Mouse (Mus musculus) ES-E14 (cell line): Measurements from ENCODE around the gene Inava. TPM values are rescaled to one million over a fixed set of nuclear protein-coding genes. Genes with fewer than 3 reads are reported as not detected.

Experiments used
- DNase-seq: peaks from one replicate; pipeline ENCODE4 v3.0.0-alpha.2; 2013; ENCODE audit warnings: low read depth, low spot score
- H3K27ac ChIP-seq: 2 replicates; pipeline ENCODE4 v1.5.1; 2012; ENCODE audit warnings: low read depth, mild to moderate bottlenecking, low read length, moderate library complexity, mixed read lengths; ENCODE audit not compliant: poor library complexity, insufficient read depth, severe bottlenecking
- H3K36me3 ChIP-seq: 2 replicates; pipeline ENCODE4 v1.6.1; 2012; ENCODE audit warnings: mild to moderate bottlenecking, low read length, moderate library complexity, mixed read lengths; ENCODE audit not compliant: control insufficient read depth, poor library complexity, insufficient read depth, severe bottlenecking
- H3K4me1 ChIP-seq, 2 experiments: fragments of 150-350 bp in 1 of 2; sonication (generic) in 1 of 2; 2 replicates each; pipeline ENCODE4 v1.6.1; 2012; ENCODE audit warnings: low read length in 2 of 2, mild to moderate bottlenecking in 1 of 2, mixed read lengths in 1 of 2; ENCODE audit not compliant: control insufficient read depth in 2 of 2, insufficient read depth in 2 of 2, poor library complexity in 1 of 2
- H3K4me3 ChIP-seq, 2 experiments: fragments of 150-350 bp in 1 of 2; sonication (generic) in 1 of 2; 2 replicates each; pipeline ENCODE4 v1.5.1; 2012; ENCODE audit warnings: low read length in 2 of 2, low read depth in 1 of 2, mild to moderate bottlenecking in 1 of 2, mixed read lengths in 1 of 2; ENCODE audit not compliant: insufficient read depth in 1 of 2, poor library complexity in 1 of 2, severe bottlenecking in 1 of 2
- H3K9ac ChIP-seq: 2 replicates; pipeline ENCODE4 v1.6.1; 2012; ENCODE audit warnings: low read depth, mild to moderate bottlenecking, low read length, mixed read lengths; ENCODE audit not compliant: poor library complexity, insufficient read depth, severe bottlenecking
- H3K9me3 ChIP-seq: fragments of 150-350 bp; sonication (generic); 2 replicates; pipeline ENCODE4 v1.6.1; 2012; ENCODE audit warnings: low read depth, mild to moderate bottlenecking, low read length; ENCODE audit not compliant: control insufficient read depth, insufficient read depth
- CHD2 ChIP-seq: IDR thresholded peaks from 2 replicates; pipeline ENCODE4 v1.6.1; 2014; ENCODE audit warnings: mild to moderate bottlenecking, low read depth, low read length, inconsistent platforms
- HCFC1 ChIP-seq: IDR thresholded peaks from 2 replicates; pipeline ENCODE4 v1.6.1; 2012; ENCODE audit warnings: low read length, inconsistent platforms, borderline replicate concordance; ENCODE audit not compliant: insufficient read depth
- MAFK ChIP-seq: IDR thresholded peaks from 2 replicates; pipeline ENCODE4 v1.6.1; 2014; ENCODE audit warnings: mild to moderate bottlenecking, low read depth, low read length, inconsistent platforms; ENCODE audit not compliant: insufficient read depth
- ZC3H11A ChIP-seq: IDR thresholded peaks from 2 replicates; pipeline ENCODE4 v1.6.1; 2012; ENCODE audit warnings: low read depth, mild to moderate bottlenecking, inconsistent platforms, low read length, borderline replicate concordance
- ZNF384 ChIP-seq: IDR thresholded peaks from 2 replicates; pipeline ENCODE4 v1.6.1; 2012; ENCODE audit warnings: low read depth, low read length, inconsistent platforms
- in situ Hi-C, 2 experiments: fragments of 600-800 bp; cut with MboI; formaldehyde crosslinking; loops; one replicate each; pipeline ENCODE4 v1.15.1; 2025; ENCODE audit warnings: low sequenced_read_pairs in 2 of 2, inconsistent platforms in 1 of 2; ENCODE audit not compliant: unreplicated experiment in 2 of 2
- total RNA-seq: library from RNA; depleted of rRNA; stranded (reverse); fragments of 300-350 nt; gene quantifications from 2 replicates; pipeline ENCODE4 v1.2.3, GENCODE M21; 2012

Inava gene
- total RNA-seq, 1 experiment: 8.5 TPM

DNA sequence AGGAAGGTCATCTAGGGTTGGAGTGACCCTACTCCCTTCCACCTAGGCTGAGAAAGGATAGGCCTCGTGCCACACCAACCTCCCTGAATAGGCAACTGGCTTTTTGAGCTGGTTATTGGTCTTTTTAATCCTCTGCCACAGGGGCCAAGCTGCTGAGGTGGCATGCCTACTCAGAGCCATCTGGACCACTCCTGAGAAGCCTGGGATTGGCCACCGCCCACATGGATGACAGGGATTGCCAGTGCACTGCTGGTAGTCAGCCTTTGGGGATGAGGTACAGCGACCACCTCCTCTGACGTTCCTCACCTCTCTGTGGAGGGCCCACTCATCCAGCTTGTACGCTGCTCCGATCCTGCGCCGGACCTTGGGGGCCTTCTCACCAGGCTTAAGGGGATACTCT, 8.2 kb downstream of the Inava start:
- Histone ChIP-seq H3K27ac (no peak overlapping the region), H3K4me1 (peaks cover 5 to 32% of the 10 kb centered on the region in 2 experiments; a peak in 3 of 4 replicates), H3K9me3 (no peaks in the 10 kb centered on the region), H3K36me3 (peaks cover 41% of the 10 kb centered on the region), H3K4me3 (no peak overlapping the region), H3K9ac (no peak overlapping the region)
- no peak for DNase-seq
- in situ Hi-C loops: no loop called here
- TF ChIP-seq CHD2 (no peak), ZC3H11A (no peak), MAFK (no peak), ZNF384 (no peak), HCFC1 (no peak)

DNA sequence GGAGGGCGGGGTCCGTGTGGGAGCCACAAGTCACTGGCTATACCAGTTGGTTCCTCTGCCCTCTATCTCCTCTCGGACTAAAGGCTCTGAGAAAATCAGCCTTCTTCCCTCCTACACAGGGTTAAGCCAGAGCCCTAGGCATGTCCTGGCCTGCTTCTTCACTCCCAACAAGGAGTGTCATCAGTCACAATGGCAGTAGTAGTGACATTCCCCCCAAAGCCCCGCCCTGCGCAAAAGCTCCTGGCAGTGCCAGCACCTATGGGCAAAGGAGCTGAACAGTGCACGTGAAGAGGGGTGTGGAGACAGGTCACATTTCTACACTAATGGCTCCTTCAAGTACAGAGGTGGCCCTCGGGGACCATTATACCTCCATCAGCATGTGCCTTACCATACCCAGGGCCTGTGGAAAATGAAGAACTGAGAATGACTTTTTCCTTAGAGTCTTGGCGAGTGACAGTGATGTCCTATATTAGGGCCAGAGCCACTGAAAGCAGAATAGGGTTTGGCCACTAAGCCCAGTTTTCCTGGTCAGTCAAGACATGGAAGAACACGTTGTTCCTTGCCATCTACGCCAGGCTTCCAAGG, 10.2 kb downstream of the Inava start:
- Histone ChIP-seq H3K9me3 (no peaks in the 10 kb centered on the region), H3K4me1 (peaks cover 0 to 16% of the 10 kb centered on the region in 2 experiments; a peak in 3 of 4 replicates), H3K4me3 (no peak overlapping the region), H3K9ac (no peak overlapping the region), H3K36me3 (peaks cover 46% of the 10 kb centered on the region), H3K27ac (no peak overlapping the region)
- TF ChIP-seq CHD2 (no peak), HCFC1 (no peak)
- DNase-seq: no peak
- in situ Hi-C loops: no loop called here

DNA sequence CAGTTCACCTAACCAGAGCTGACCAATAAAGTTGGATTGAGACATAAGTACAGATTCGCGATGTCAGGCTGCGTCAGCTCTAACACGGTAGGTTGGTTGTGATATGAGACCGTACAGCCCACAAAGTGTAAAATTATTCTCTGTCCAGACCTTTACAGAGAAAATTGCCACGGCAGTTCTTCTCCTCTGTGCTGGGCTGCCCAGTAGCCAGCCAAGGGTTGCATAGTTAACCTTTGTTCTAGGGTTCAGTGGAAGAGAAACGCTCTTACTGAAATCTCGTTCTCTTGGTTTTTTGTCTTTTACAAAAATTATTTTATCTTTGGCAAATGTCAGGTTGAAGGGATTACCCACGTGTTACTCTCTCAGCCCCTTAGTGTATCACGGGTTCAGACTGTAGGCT, 11.7 kb downstream of the Inava start:
- no peak for TF ChIP-seq ZC3H11A
- TF ChIP-seq HCFC1: no peak
- TF ChIP-seq CHD2: no peak
- TF ChIP-seq ZNF384: no peak
- no peak for TF ChIP-seq MAFK
- no peak overlapping the region for H3K9ac ChIP-seq
- in situ Hi-C loops: no loop called here
- H3K27ac ChIP-seq: no peak overlapping the region
- no peaks in the 10 kb centered on the region for H3K9me3 ChIP-seq
- peaks cover 52% of the 10 kb centered on the region for H3K36me3 ChIP-seq
- H3K4me3 ChIP-seq: no peak overlapping the region
- peaks cover 0 to 6% of the 10 kb centered on the region in 2 experiments; a peak in 1 of 4 replicates for H3K4me1 ChIP-seq
- DNase-seq: no peak

DNA sequence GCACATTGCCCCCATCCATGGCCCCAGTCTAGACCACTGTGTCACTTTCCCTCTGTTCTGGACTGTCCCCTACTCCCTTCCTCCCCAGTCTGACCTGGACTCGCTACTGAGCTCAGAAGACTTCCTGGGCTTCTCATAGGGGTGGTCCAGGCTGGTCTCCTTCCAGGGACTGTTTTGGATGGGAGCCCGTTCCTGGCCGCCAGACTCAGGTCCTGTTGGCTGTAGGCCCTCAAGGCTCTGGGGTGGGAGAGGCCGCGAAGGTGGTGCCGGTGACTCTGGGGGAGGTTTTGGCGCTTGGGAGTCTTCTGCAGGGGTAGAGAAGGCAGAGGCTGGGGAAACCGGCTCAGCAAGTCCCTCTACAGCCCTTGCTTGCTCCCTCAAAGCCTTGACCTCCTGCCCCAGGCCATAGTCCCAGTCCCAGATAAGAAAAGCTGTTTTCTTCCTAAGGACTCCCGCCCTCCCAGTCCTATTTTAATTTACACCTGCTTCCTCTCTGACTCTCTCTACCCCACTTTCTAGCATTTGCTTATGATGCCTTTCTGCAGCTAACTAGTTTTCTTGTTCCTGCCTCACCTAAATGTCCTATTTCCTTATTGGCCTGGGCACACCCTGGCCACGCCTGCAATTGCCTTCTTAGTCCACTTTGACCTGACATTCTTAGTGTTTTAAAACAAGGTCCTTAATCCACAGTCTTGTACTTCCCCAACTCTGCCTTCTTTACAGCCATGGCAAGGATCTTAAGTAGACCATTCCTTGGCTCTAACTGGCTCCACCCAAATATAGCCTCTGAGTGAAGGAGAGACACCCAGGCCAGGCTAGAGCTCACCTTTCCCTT, 13.8 kb downstream of the Inava start:
- Histone ChIP-seq H3K36me3 (peaks cover 35% of the 10 kb centered on the region), H3K4me1 (peaks cover 0 to 6% of the 10 kb centered on the region in 2 experiments; a peak in 1 of 4 replicates), H3K9ac (no peak overlapping the region), H3K9me3 (no peaks in the 10 kb centered on the region), H3K4me3 (no peak overlapping the region), H3K27ac (no peak overlapping the region)
- DNase-seq: no peak
- TF ChIP-seq ZNF384: no peak
- TF ChIP-seq MAFK: no peak
- TF ChIP-seq HCFC1: no peak
- TF ChIP-seq CHD2: no peak
- no peak for TF ChIP-seq ZC3H11A
- in situ Hi-C loops: no loop called here
